Mouse (Mus musculus): ENCODE measurements at regions not wholly inside any gene's neighbourhood (a gene's known extent, or its start where the extent isn't known, plus 50 kb on each side); places are given as distances from the start of the nearest gene placed in this dataset.

DNA sequence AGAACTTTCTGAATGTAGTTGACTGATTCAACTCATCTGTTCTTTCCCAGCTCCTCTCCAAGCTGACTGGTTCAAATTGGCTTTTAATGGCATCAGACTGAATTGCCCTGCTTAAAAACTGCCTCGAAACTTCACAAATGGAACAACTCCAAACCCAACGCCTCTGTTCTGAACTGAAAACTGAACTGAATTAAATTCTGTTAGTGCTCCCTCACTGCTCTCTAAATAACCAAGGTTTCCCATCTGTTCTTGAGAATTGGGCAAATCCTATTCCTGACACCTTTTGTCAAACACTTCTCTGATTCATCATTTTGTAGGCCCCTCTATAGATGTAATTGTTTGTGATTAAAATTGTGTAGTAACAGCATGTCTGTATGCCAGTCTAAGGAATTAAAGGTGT is 932.2 kb upstream of the B3galt2 start:
- H3K4me1 ChIP-seq (replicated peaks; ENCODE audit: low read depth, low read length), result no peaks in the 10 kb centered on the region
- TF ChIP-seq NANOG (IDR thresholded peaks at IDR 0.05; ENCODE audit: borderline replicate concordance, low read length) (no peak), POU5F1 (IDR thresholded peaks at IDR 0.05; ENCODE audit: borderline replicate concordance, low read length) (no peak), CTCF (conservative IDR thresholded peaks at IDR 0.05; ENCODE audit: low read length) (no peak)
- no peaks in the 10 kb centered on the region for H3K36me3 ChIP-seq (ENCODE audit: insufficient read depth, low read length)
- H3K27me3 ChIP-seq (ENCODE audit: insufficient read depth, low read length), result no peaks in the 10 kb centered on the region
- no peaks in the 10 kb centered on the region for H3K9me3 ChIP-seq (ENCODE audit: low read length)
- no peak overlapping the region for H3K4me3 ChIP-seq (replicated peaks; ENCODE audit: low read length)

DNA sequence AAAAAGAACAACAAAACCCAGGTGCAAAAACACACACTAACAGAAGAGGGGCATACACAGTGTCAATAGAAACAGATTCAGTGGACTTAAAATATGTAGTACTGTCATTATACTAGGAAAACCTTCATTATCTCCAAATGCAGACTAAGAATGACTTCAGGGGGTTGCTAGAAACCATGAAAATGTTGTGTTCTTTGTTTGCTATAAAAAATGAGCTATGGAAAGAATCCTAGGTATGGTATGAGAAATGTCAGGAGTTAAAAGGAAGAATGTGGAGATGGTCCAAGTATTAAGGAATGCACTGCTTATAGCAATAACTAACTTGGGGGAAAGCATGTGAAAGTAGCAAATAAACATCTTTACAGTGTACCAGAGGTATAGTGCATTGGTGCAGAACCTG is 910.2 kb upstream of the B3galt2 start:
- no peaks in the 10 kb centered on the region for H3K9me3 ChIP-seq (ENCODE audit: low read length)

GRCm38 (mm10) chr1:142734108-142734507 is 906.4 kb upstream of the B3galt2 start:
- Histone ChIP-seq H3K36me3 (ENCODE audit: insufficient read depth, low read length) (no peaks in the 10 kb centered on the region), H3K9me3 (ENCODE audit: low read length) (no peaks in the 10 kb centered on the region), H3K4me3 (replicated peaks; ENCODE audit: low read length) (no peak overlapping the region), H3K4me1 (replicated peaks; ENCODE audit: low read depth, low read length) (no peaks in the 10 kb centered on the region), H3K27me3 (ENCODE audit: insufficient read depth, low read length) (no peaks in the 10 kb centered on the region)
- TF ChIP-seq POU5F1 (IDR thresholded peaks at IDR 0.05; ENCODE audit: borderline replicate concordance, low read length) (no peak), CTCF (conservative IDR thresholded peaks at IDR 0.05; ENCODE audit: low read length) (no peak), NANOG (IDR thresholded peaks at IDR 0.05; ENCODE audit: borderline replicate concordance, low read length) (no peak)

More for the DNA sequence above, 910.2 kb upstream of the B3galt2 start:
- H3K4me3 ChIP-seq (replicated peaks; ENCODE audit: low read length), result no peak overlapping the region
- no peak for TF ChIP-seq NANOG (IDR thresholded peaks at IDR 0.05; ENCODE audit: borderline replicate concordance, low read length)
- TF ChIP-seq CTCF (conservative IDR thresholded peaks at IDR 0.05; ENCODE audit: low read length), result no peak
- TF ChIP-seq POU5F1 (IDR thresholded peaks at IDR 0.05; ENCODE audit: borderline replicate concordance, low read length), result no peak
- H3K36me3 ChIP-seq (ENCODE audit: insufficient read depth, low read length), result no peaks in the 10 kb centered on the region
- no peaks in the 10 kb centered on the region for H3K27me3 ChIP-seq (ENCODE audit: insufficient read depth, low read length)
- no peaks in the 10 kb centered on the region for H3K4me1 ChIP-seq (replicated peaks; ENCODE audit: low read depth, low read length)

DNA sequence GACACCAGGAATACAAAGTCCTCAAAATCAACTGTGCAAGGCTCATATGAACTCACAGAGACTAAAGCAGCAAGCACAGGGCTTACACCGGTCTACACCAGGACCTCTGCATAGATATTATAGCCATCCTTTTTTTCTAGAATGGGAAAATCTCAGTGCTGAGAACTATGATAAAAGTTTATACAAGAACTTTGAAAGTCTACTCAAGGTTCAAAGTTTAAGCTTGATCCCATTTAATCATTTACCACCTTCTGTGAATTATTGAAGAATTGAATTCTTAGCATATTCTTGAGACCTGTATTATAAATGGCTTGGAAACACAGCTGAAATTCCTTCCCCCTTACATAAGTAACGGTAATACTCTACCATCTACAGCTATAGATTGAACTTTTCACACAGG is 902.1 kb upstream of the B3galt2 start:
- H3K4me1 ChIP-seq (replicated peaks; ENCODE audit: low read depth, low read length), result no peaks in the 10 kb centered on the region
- no peak overlapping the region for H3K4me3 ChIP-seq (replicated peaks; ENCODE audit: low read length)
- no peaks in the 10 kb centered on the region for H3K27me3 ChIP-seq (ENCODE audit: insufficient read depth, low read length)
- no peaks in the 10 kb centered on the region for H3K36me3 ChIP-seq (ENCODE audit: insufficient read depth, low read length)
- H3K9me3 ChIP-seq (ENCODE audit: low read length), result no peaks in the 10 kb centered on the region
- TF ChIP-seq CTCF (conservative IDR thresholded peaks at IDR 0.05; ENCODE audit: low read length) (no peak), POU5F1 (IDR thresholded peaks at IDR 0.05; ENCODE audit: borderline replicate concordance, low read length) (no peak), NANOG (IDR thresholded peaks at IDR 0.05; ENCODE audit: borderline replicate concordance, low read length) (no peak)

GRCm38 (mm10) chr1:142742307-142742706 is 898.2 kb upstream of the B3galt2 start:
- Histone ChIP-seq H3K36me3 (ENCODE audit: insufficient read depth, low read length) (no peaks in the 10 kb centered on the region), H3K4me3 (replicated peaks; ENCODE audit: low read length) (no peak overlapping the region), H3K9me3 (ENCODE audit: low read length) (no peaks in the 10 kb centered on the region), H3K27me3 (ENCODE audit: insufficient read depth, low read length) (no peaks in the 10 kb centered on the region), H3K4me1 (replicated peaks; ENCODE audit: low read depth, low read length) (no peaks in the 10 kb centered on the region)
- TF ChIP-seq CTCF (conservative IDR thresholded peaks at IDR 0.05; ENCODE audit: low read length) (peak; percentile 56), NANOG (IDR thresholded peaks at IDR 0.05; ENCODE audit: borderline replicate concordance, low read length) (no peak)

DNA sequence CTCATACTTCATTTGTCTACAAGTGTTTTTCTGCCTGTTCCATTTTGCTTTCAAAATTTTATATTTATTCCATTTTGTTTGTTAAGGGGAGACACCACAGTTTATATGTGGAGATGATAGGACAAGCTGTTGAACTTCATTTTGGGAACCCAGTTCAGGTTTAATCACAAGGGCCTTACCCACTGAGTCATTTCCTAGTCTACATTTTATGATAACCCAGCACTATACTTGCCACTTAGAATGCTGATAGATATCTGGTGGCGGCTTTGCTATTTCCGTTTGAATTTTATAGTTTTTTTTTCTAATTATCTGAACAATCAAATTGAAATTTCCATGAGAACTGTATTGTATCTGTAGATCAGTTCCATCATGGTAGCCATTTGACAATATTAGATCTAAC is 869.5 kb upstream of the B3galt2 start:
- no peaks in the 10 kb centered on the region for H3K4me1 ChIP-seq (replicated peaks; ENCODE audit: low read depth, low read length)
- H3K4me3 ChIP-seq (replicated peaks; ENCODE audit: low read length), result no peak overlapping the region
- TF ChIP-seq POU5F1 (IDR thresholded peaks at IDR 0.05; ENCODE audit: borderline replicate concordance, low read length) (no peak), NANOG (IDR thresholded peaks at IDR 0.05; ENCODE audit: borderline replicate concordance, low read length) (no peak)
- no peaks in the 10 kb centered on the region for H3K27me3 ChIP-seq (ENCODE audit: insufficient read depth, low read length)
- H3K36me3 ChIP-seq (ENCODE audit: insufficient read depth, low read length), result no peaks in the 10 kb centered on the region
- H3K9me3 ChIP-seq (ENCODE audit: low read length), result no peaks in the 10 kb centered on the region

Measured in E14TG2a.4 (cell line).